Mouse (Mus musculus) macrophage (primary cell): ENCODE results near the gene Sgms2. TPM values are rescaled to one million over a fixed set of nuclear protein-coding genes. Genes with fewer than 3 reads are reported as not detected.
A peak's percentile ranks its signal among the peaks of the same experiment; 100 is the strongest.

Source experiments
- H3K27ac ChIP-seq: fragments of 350-480 bp; formaldehyde crosslinking; 2 replicates; pipeline ENCODE4 v1.9.0; 2021
- H3K36me3 ChIP-seq: fragments of 350-480 bp; formaldehyde crosslinking; 2 replicates; pipeline ENCODE4 v1.9.0; 2021; ENCODE audit errors: inconsistent target
- H3K4me3 ChIP-seq: fragments of 350-480 bp; formaldehyde crosslinking; 2 replicates; pipeline ENCODE4 v1.9.0; 2021; ENCODE audit errors: inconsistent target
- H3K79me2 ChIP-seq: fragments of 350-480 bp; formaldehyde crosslinking; 2 replicates; pipeline ENCODE4 v1.9.0; 2021; ENCODE audit errors: inconsistent target
- WGBS: methylation state at CpG from one replicate; pipeline ENCODE4 v1.1.7; 2026; ENCODE audit warnings: inconsistent platforms; ENCODE audit not compliant: missing documents; 5-methylcytosine and 5-hydroxymethylcytosine counted together
- polyA plus RNA-seq: library from polyadenylated mRNA; stranded (reverse); fragments of 250-400 nt; gene quantifications from 3 replicates; pipeline ENCODE4 v1.2.4, GENCODE M21; 2018; ENCODE audit warnings: inconsistent platforms

The Sgms2 gene
- polyA plus RNA-seq, 1 experiment from 2014 or later = 4.8 TPM

GRCm38 (mm10) chr3:131296893-131297292, 194.3 kb downstream of the Sgms2 start:
- 94% methylated on average over 7 of the region's 7 CpGs for WGBS
- Histone ChIP-seq H3K4me3 (no peak overlapping the region), H3K36me3 (no peaks in the 10 kb centered on the region), H3K27ac (no peak overlapping the region), H3K79me2 (no peaks in the 10 kb centered on the region)

DNA sequence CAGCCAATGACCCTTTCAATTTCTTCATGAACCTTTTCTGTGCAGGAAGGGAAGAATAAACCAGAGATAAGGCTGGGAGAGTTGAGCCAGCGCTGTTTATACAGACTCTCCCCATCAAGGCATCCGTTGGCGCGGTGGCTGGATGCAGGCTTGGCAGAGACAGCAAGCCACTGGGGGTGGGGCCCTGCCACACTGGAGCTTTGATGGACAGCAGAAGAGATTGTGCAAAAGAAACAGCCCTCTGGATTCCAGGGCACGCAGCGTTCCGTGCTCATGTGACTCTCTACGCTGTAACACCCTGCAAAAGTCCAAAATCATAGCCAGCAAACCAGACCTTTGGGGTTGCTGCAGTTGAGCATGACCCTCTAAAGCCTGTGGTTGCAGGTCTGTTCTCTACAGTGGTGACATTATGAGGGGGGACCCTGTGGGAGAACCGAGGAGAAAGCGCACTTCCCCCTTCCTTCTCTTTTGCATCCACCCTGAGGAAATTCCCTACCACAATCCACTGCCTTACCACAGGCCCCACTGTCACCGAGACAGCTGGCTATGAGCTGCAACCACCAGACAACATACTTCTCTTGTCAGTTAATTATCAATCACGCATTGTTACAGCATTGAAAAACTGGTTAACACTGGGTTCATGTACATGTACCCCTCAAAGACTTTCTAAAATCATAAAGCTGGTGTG, 195.6 kb downstream of the Sgms2 start:
- H3K27ac ChIP-seq = no peak overlapping the region

GRCm38 (mm10) chr3:131294503-131294902, 196.7 kb downstream of the Sgms2 start:
- Histone ChIP-seq H3K79me2 (no peaks in the 10 kb centered on the region), H3K36me3 (no peaks in the 10 kb centered on the region), H3K4me3 (no peak overlapping the region), H3K27ac (no peak overlapping the region)
- 73% methylated on average over 3 of the region's 3 CpGs for WGBS

More for the DNA sequence above, 195.6 kb downstream of the Sgms2 start:
- Histone ChIP-seq H3K79me2 (no peaks in the 10 kb centered on the region), H3K36me3 (no peaks in the 10 kb centered on the region), H3K4me3 (no peak overlapping the region)
- 45% methylated on average over 12 of the region's 12 CpGs for WGBS

GRCm38 (mm10) chr3:131292959-131293358, 198.3 kb downstream of the Sgms2 start:
- H3K79me2 ChIP-seq = no peaks in the 10 kb centered on the region
- no peaks in the 10 kb centered on the region for H3K36me3 ChIP-seq
- H3K4me3 ChIP-seq = no peak overlapping the region
- WGBS = 79% methylated on average over 3 of the region's 3 CpGs
- H3K27ac ChIP-seq = no peak overlapping the region

DNA sequence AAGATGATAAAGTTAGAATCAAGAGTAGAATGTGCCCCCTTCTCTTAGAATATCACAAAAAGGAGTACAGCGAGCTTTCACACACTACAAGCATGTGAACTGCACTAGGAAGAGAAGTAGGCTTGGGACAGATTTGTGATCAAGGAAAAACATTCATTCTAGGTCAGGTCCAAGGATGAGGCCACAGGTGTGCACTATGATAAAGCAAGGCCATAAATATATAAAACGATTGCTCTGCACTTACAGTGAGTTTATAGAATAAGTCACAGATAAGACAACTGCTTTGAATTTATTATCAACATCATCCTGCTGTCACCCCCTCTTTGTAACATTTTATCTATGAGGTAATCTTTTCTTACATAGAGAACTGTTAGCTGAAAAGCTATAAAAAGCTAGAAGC, 198.9 kb downstream of the Sgms2 start:
- Histone ChIP-seq H3K27ac (no peak overlapping the region), H3K4me3 (no peak overlapping the region), H3K36me3 (no peaks in the 10 kb centered on the region), H3K79me2 (no peaks in the 10 kb centered on the region)
- WGBS = 97% methylated on average over 2 of the region's 2 CpGs

DNA sequence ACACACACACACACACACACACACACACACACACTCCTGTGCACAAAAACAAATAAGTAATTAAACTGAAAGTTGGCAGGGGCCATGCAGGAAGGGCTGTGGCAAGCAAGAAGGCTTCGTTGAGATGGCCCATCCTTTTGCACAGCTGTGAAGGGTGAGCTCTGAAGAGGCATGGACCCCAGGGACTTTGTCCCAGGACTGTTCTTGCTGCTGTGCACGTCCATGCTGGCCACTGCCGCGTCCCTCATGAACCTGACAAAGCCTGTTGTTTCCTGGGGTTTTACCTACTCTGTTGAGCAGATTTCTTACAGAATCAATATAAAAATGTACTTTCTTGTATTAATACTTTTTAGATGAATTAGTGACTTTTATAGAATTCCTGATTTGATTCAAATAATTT, 199.3 kb downstream of the Sgms2 start:
- no peak overlapping the region for H3K4me3 ChIP-seq
- H3K27ac ChIP-seq = no peak overlapping the region
- WGBS = 89% methylated on average over 4 of the region's 4 CpGs
- no peaks in the 10 kb centered on the region for H3K36me3 ChIP-seq
- H3K79me2 ChIP-seq = no peaks in the 10 kb centered on the region

- H3K79me2 ChIP-seq = no peaks in the 10 kb centered on the region
- WGBS = 85% methylated on average over 4 of the region's 4 CpGs
These were observed 217.1 kb downstream of the Sgms2 start for GRCm38 (mm10) chr3:131274151-131274550.

GRCm38 (mm10) chr3:131272374-131273100, 218.7 kb downstream of the Sgms2 start:
- WGBS = 26% methylated on average over 10 of the region's 10 CpGs
- no peak overlapping the region for H3K27ac ChIP-seq

More at GRCm38 (mm10) chr3:131274151-131274550, 217.1 kb downstream of the Sgms2 start:
- Histone ChIP-seq H3K27ac (no peak overlapping the region), H3K4me3 (no peak overlapping the region), H3K36me3 (no peaks in the 10 kb centered on the region)

GRCm38 (mm10) chr3:131271559-131272373, 219.4 kb downstream of the Sgms2 start, which contains the start of gene Hadh:
Gene Hadh, minus strand, starts transcription at chr3:131272101.
- 0 out of 2 replicates have a peak within 1 kb of the TSS, but pooled peaks have one; percentile 7 for H3K27ac ChIP-seq
- no peaks in the 10 kb centered on the region for H3K36me3 ChIP-seq
- WGBS = under 1% methylated on average over 53 of the region's 54 CpGs

More at GRCm38 (mm10) chr3:131272374-131273100, 218.7 kb downstream of the Sgms2 start:
- Histone ChIP-seq H3K36me3 (no peaks in the 10 kb centered on the region), H3K4me3 (peak overlapping the region; percentile 67; the same call in 1 of the 2 replicates), H3K79me2 (no peaks in the 10 kb centered on the region)

DNA sequence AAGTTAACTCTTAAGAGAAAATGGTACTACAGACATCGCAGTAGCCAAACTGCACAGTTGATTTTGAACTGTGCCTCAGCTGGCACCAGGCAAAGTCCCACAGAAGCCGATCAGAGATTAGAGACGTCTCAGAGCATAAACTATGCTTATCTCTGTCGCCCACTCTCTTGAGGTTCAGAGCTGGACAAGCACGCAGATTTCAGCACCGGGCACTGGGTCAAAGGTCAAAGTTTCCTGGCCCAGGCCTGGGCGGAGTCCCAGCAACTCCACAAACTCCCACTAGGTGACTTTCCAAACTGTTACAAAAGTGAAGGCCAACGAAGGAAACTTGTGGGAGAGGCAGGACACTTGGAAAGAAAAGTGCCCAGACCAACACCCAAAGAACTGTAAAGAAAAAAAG, 220.1 kb downstream of the Sgms2 start:
- peak overlapping the region; percentile 67 for H3K4me3 ChIP-seq
- WGBS = 7% methylated on average over 8 of the region's 8 CpGs

More at GRCm38 (mm10) chr3:131271559-131272373, 219.4 kb downstream of the Sgms2 start, which contains the start of gene Hadh:
- peak within 1 kb of the TSS; percentile 67 for H3K4me3 ChIP-seq
- H3K79me2 ChIP-seq = no peaks in the 10 kb centered on the region

GRCm38 (mm10) chr3:131270381-131270780, 220.8 kb downstream of the Sgms2 start:
- no peak overlapping the region for H3K4me3 ChIP-seq
- no peak overlapping the region for H3K27ac ChIP-seq
- 91% methylated on average over 6 of the region's 6 CpGs for WGBS

More for the DNA sequence above, 220.1 kb downstream of the Sgms2 start:
- no peaks in the 10 kb centered on the region for H3K36me3 ChIP-seq
- no peaks in the 10 kb centered on the region for H3K79me2 ChIP-seq
- H3K27ac ChIP-seq = 0 out of 2 replicates have a peak overlapping the region, but pooled peaks have one; percentile 7

More at GRCm38 (mm10) chr3:131270381-131270780, 220.8 kb downstream of the Sgms2 start:
- H3K79me2 ChIP-seq = no peaks in the 10 kb centered on the region
- no peaks in the 10 kb centered on the region for H3K36me3 ChIP-seq
